Mouse (Mus musculus): Measurements from ENCODE around the gene Gm20870. TPM values are rescaled to one million over a fixed set of nuclear protein-coding genes. Genes with fewer than 3 reads are reported as not detected.
"Not testable (repeated sequence)": the region's sequence is repeated elsewhere in the genome, so short reads cannot be mapped to it uniquely, and the experiment has no call there.

Gm20870 gene
- not detected in 2 replicates for polyA plus RNA-seq (2015; fragmentation: Nextera tagmentation; extraction: Ambion mirVana)

- no CpG with 5 or more reads among the region's 6 CpGs for WGBS
Measured at GRCm38 (mm10) chrY:71691743-71692142, at the start of gene Gm20870. Gene Gm20870, plus strand, starts transcription at chrY:71692043.

More at GRCm38 (mm10) chrY:71691743-71692142, at the start of gene Gm20870:
- ATAC-seq (ENCODE audit: extremely low read depth, insufficient number of reproducible peaks, low FRiP score, low TSS enrichment); H3K4me2 ChIP-seq; H3K36me3 ChIP-seq; H3K27me3 ChIP-seq (replicated peaks); H3K9ac ChIP-seq; H3K4me3 ChIP-seq; H3K4me1 ChIP-seq; H3K9me3 ChIP-seq; H3K27ac ChIP-seq (replicated peaks): not testable (repeated sequence)

Other genes starting within 250 kb of the Gm20870 start
- gene Gm20869, start 222.6 kb upstream of the Gm20870 start, polyA plus RNA-seq (2015; fragmentation: Nextera tagmentation; extraction: Ambion mirVana) = not detected in 2 replicates

Measured in heart, embryonic 13.5 days (tissue).